Mouse (Mus musculus): ENCODE measurements at regions not wholly inside any gene's neighbourhood (a gene's known extent, or its start where the extent isn't known, plus 50 kb on each side); places are given as distances from the start of the nearest gene placed in this dataset.

DNA sequence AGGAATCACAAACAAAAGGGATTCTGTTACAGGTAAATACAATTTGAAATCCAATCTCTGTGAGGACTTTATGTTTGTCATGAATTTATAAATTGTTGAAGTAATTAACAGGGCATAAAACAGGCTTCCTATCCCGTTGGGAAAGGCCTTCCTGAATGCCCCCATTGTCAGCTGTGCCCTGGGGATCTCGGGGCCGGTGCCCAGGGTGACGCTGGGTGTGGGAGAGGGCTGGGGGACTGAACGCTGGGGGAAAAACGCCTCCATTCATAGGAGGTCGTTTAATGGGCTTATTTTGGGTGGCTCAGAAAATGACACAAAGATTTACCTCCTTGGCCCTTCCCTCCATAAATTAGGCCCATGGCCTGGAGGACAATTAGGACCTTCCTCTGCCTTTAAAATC lies 250.7 kb downstream of the Gm12728 start:
- no peak for DNase-seq (ENCODE audit: low spot score in 2 of 2)

- DNase-seq (ENCODE audit: low spot score in 2 of 2) = no peak
Measured at GRCm38 (mm10) chr4:106042456-106042855, 252.8 kb downstream of the Gm12728 start.

GRCm38 (mm10) chr4:106043661-106044060 lies 254.0 kb downstream of the Gm12728 start:
- no peak for DNase-seq (ENCODE audit: low spot score in 2 of 2)

GRCm38 (mm10) chr4:106048053-106048452 lies 258.4 kb downstream of the Gm12728 start:
- no peak for DNase-seq (ENCODE audit: low spot score in 2 of 2)

- DNase-seq (ENCODE audit: low spot score in 2 of 2) = no peak
Measured at GRCm38 (mm10) chr4:106048797-106049196, 259.1 kb downstream of the Gm12728 start.

DNA sequence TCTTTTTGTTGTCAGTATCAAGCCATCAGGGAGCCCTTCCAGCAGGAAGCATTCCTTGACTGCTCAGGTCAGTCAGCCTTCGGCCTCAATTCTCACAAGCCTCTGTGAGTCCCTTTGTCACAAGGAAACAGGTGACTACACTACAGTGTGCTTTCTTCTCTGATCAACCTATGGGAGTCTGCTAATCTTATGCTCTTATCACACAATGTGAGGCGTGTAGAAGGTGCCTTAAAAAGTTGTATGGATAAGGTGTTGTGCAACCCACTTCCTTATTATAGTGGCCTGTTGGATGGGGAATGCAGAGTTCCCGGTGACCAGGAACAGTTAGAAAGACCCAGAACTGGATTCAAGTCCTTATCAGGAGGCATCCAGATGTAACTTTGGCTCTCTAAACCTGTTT lies 260.2 kb downstream of the Gm12728 start:
- DNase-seq (ENCODE audit: low spot score in 2 of 2) = no peak

DNA sequence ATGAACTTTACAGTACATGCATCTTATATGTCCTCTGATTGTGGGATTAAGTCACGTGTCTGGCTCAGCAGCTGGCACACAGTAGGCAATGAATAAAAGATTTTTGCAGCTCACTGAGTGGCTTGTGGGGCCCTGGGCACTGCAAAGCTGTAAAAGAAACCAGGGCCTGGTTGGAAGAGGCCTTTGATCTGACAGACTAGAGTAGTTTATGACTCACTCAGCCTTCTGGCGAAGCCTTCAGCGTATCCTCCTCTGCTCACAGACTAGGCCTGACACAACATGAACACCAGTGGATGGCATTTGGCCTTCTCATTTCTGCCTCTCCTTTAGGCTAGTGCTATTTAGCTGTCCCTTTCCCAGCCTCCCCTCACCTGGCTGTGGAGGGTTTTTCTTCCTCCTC lies 260.6 kb downstream of the Gm12728 start:
- DNase-seq (ENCODE audit: low spot score in 2 of 2) = no peak

GRCm38 (mm10) chr4:106053496-106053895 lies 262.5 kb upstream of the Usp24 start:
- DNase-seq (ENCODE audit: low spot score in 2 of 2) = no peak

DNA sequence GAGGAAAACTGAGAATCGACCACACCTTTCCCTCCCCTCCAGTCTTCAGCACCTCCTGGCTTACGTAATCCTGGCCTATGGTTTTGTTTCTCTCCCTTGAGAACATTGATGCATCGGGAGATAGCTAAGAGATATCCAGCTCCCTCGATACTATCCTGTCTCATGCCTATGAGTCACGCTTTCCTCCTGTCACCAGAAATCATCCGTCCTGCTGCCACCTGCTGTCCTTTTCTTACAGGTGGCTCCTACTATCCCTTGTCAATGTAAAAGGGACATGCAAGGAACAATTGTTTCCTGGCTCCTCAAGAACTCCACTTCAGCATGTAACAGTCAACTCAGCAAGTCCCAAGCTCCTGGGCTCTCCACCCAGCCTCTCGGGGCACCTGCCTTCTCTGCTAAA lies 261.7 kb upstream of the Usp24 start:
- no peak for DNase-seq (ENCODE audit: low spot score in 2 of 2)

- DNase-seq (ENCODE audit: low spot score in 2 of 2) = no peak
Measured at GRCm38 (mm10) chr4:106062651-106063050, 253.4 kb upstream of the Usp24 start.

- DNase-seq (ENCODE audit: low spot score in 2 of 2) = no peak
Measured at GRCm38 (mm10) chr4:106063851-106064382, 252.1 kb upstream of the Usp24 start.

- no peak for DNase-seq (ENCODE audit: low spot score in 2 of 2)
Measured at GRCm38 (mm10) chr4:106067023-106067422, 249.0 kb upstream of the Usp24 start.

GRCm38 (mm10) chr4:106083546-106083945 lies 232.5 kb upstream of the Usp24 start:
- no peak for DNase-seq (ENCODE audit: low spot score in 2 of 2)

- DNase-seq (ENCODE audit: low spot score in 2 of 2) = no peak
Measured at GRCm38 (mm10) chr4:106091927-106092675, 223.9 kb upstream of the Usp24 start.

- DNase-seq (ENCODE audit: low spot score in 2 of 2) = no peak
Measured at GRCm38 (mm10) chr4:106092676-106093070, 223.3 kb upstream of the Usp24 start.

DNA sequence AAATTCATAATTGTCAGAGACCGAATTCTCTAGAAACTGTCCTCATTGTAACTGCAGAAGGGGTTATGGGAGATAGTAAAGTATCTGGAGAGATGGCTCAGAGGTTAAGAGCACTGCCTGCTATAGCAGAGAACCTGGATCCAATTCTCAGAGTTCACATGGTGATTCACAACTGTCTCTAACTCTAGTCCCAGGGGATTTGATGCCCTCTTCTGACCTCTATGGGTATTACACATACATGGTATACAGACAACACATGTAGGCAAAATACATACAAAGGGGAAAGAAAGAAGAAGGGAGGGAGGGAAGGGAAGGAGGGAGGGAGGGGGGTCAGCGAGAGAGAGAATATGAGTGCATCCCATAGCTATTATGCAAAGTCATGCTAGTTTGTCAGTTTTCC lies 222.8 kb upstream of the Usp24 start:
- DNase-seq (ENCODE audit: low spot score in 2 of 2) = no peak

GRCm38 (mm10) chr4:106094882-106095556 lies 221.0 kb upstream of the Usp24 start:
- DNase-seq (ENCODE audit: low spot score in 2 of 2) = no peak

DNA sequence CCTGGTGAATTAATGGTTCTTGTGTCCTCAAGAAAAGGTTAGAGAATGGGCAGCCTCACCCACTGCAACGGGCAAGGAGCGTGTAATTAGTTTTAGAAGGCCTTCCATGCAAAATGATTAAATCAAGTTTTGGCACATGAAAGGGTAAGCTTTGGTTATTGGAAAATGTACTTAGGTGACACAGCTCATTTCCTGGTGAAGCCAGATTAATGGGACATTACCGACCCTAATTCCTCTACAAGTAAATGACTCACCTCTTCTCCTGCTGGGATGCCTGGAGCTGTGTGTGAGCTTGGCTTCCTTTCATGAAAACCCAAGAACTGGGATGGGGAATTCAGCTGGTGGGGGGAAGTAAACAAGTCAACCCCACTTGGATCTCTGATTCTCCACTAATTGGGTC lies 219.9 kb upstream of the Usp24 start:
- no peak for DNase-seq (ENCODE audit: low spot score in 2 of 2)

DNA sequence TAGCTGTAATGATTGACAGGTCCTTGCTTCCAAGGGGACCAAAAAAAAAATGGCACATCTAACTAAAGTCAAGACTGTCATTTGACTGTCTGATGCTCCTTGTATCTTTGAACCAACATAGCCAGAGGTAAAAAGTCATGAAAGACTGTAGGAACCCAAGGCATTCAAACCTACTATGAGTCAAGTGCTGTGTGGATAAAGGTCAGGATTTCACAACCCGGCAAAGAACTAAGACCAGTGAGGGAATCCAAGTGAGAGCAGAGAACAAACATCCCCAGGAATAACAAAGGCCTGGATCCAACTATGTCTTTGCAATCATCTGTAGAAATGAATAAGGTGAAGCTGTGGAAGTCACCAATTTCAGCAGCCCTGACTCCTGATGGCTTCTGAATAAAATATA lies 218.2 kb upstream of the Usp24 start:
- DNase-seq (ENCODE audit: low spot score in 2 of 2) = no peak

DNA sequence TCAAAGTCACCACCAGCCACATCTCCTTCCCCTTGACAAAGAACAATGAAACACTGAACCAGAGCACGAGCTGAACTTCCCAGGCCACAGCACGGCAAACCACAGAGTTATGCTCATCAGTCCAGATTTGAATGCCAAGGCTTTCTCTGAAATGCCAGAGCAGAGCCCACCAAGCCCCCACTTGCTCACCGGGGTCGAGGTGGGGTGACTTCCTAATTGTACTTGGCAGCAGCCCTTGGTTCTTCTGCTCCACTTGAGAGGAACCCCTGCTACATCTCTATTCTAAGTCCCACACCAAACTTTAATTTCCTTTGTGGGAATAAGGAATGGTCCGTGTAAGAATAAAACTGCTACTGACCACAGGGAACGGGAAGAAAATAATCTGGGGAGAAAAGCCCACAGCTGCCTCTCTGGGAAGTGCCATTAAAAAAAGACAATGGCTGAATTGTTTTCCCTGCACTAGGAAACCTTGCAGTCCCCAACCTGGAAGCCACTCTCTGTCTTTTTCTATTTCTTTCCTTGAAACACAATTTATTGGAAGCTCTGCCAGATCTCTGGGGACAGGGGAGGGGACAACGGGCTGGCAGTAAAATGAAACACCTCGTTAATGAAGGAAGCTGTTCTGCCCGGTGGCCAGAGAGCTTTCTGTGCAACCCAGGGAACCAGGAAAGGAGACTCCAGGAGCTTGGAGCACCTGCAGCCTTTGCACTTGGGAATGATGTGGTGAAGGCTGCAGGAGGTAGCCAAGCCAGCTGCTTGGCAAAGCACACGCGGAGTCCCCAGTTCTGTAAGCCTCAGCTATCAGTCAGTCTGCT lies 215.6 kb upstream of the Usp24 start:
- no peak for DNase-seq (ENCODE audit: low spot score in 2 of 2)

- no peak for DNase-seq (ENCODE audit: low spot score in 2 of 2)
Measured at GRCm38 (mm10) chr4:106101904-106102303, 214.1 kb upstream of the Usp24 start.

DNA sequence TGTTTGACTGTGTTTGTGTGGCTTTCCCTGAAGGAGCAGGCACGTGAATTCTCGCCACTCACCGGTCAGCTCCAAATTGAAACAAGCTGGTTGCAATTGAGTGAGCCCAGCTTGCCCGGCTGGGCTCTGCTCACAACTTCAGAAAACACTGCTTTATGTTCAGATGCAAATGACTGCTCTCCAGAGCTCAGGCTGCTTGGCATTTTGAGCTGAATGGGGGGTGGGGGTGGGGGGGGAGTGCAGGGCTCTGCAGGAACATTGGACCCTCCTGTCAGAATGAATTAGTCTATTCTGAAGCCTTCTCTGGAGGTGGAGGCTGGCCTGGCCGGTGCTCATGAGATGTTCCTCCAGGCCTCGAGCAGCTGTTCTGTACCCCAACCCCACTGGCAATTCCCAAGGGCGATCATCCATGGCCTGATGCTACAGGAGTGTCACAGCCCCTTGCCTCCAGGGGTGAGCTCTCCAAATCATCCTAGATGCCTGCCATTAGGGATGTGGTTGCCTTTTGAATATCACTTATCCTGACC lies 213.5 kb upstream of the Usp24 start:
- DNase-seq (ENCODE audit: low spot score in 2 of 2) = no peak

Data from urinary bladder, postnatal 4 days (tissue).